Mouse (Mus musculus) C2C12 (cell line): ENCODE data around the gene Arpc1b.

Experiments used
- CTCF ChIP-seq: IDR thresholded peaks from one replicate; pipeline ENCODE4 v1.5.1; 2011; ENCODE audit not compliant: control insufficient read depth, insufficient read depth, insufficient read length
- MAX ChIP-seq: IDR thresholded peaks from one replicate; pipeline ENCODE4 v1.6.1; 2011; ENCODE audit warnings: mild to moderate bottlenecking, control low read depth
- MYOG ChIP-seq: IDR thresholded peaks from one replicate; pipeline ENCODE4 v1.6.1; 2011; ENCODE audit not compliant: control insufficient read depth, insufficient read length; ENCODE audit errors: extremely low read depth
- USF1 ChIP-seq: IDR thresholded peaks from one replicate; pipeline ENCODE4 v1.6.1; 2011; ENCODE audit warnings: low read depth, mild to moderate bottlenecking, control low read depth, moderate library complexity

GRCm38 (mm10) chr5:145112566-145112965 lies 1.4 kb upstream of the Arpc1b start:
- TF ChIP-seq CTCF (no peak), MAX (no peak), MYOG (no peak), USF1 (no peak)
